Mouse (Mus musculus) ovary, adult 2 months (tissue): Measurements from ENCODE around the gene Atp2a3. TPM values are rescaled to one million over a fixed set of nuclear protein-coding genes. Genes with fewer than 3 reads are reported as not detected.

Experiments used
- polyA plus RNA-seq: library from polyadenylated mRNA; depleted of rRNA; stranded (reverse); fragments of >200 nt; gene quantifications from 2 replicates; pipeline ENCODE4 v1.2.3, GENCODE M21; 2012; rRNA removed

Atp2a3 gene
- 30.1 and 33.5 TPM in 2 replicates for polyA plus RNA-seq

GRCm38 (mm10) chr11:72961072-72961980 is at the start of gene Atp2a3:
Atp2a3 (plus strand) TSS chr11:72961169.

GRCm38 (mm10) chr11:72998771-72999170 is 37.8 kb downstream of the Atp2a3 start, which contains the start of gene P2rx1:
P2rx1 (plus strand) TSS chr11:72999103.

GRCm38 (mm10) chr11:73018471-73019146 is 57.6 kb downstream of the Atp2a3 start, which contains the start of gene Camkk1:
Camkk1 (plus strand) TSS chr11:73019008.

Other genes starting within 250 kb of the Atp2a3 start
- gene Cyb5d2, start 165.0 kb upstream of the Atp2a3 start, polyA plus RNA-seq: 5.9 and 8.3 TPM in 2 replicates
- 20.3 and 21.7 TPM in 2 replicates for gene Zzef1, start 164.9 kb upstream of the Atp2a3 start, polyA plus RNA-seq
- gene P2rx1, start 37.9 kb downstream of the Atp2a3 start, polyA plus RNA-seq: 1.3 and 1.5 TPM in 2 replicates
- gene Camkk1, start 57.8 kb downstream of the Atp2a3 start, polyA plus RNA-seq: 3.4 and 4.3 TPM in 2 replicates
- gene Ncbp3, start 86.6 kb downstream of the Atp2a3 start, polyA plus RNA-seq: 1.9 and 2.2 TPM in 2 replicates
- gene Itgae, start 129.4 kb downstream of the Atp2a3 start, polyA plus RNA-seq: 0.92 and 1.4 TPM in 2 replicates
- gene Haspin, start 177.1 kb downstream of the Atp2a3 start, polyA plus RNA-seq: 2.2 and 2.8 TPM in 2 replicates
- 0.21 and 0.32 TPM in 2 replicates for gene P2rx5, start 199.3 kb downstream of the Atp2a3 start, polyA plus RNA-seq
- 55.3 and 70.3 TPM in 2 replicates for gene Emc6, start 215.9 kb downstream of the Atp2a3 start, polyA plus RNA-seq
- gene Tax1bp3, start 215.9 kb downstream of the Atp2a3 start, polyA plus RNA-seq: 90.1 and 96.1 TPM in 2 replicates
- 11.5 and 15.8 TPM in 2 replicates for gene Ctns, start 237.9 kb downstream of the Atp2a3 start, polyA plus RNA-seq
- 3.8 and 4.0 TPM in 2 replicates for gene Shpk, start 238.3 kb downstream of the Atp2a3 start, polyA plus RNA-seq